Mouse (Mus musculus) yolk sac, embryonic 10.5 days (tissue): ENCODE measurements at regions not wholly inside any gene's neighbourhood (a gene's known extent, or its start where the extent isn't known, plus 50 kb on each side); places are given as distances from the start of the nearest gene placed in this dataset.
A peak's percentile ranks its signal among the peaks of the same experiment; 100 is the strongest.

ENCODE experiments used
- DNase-seq: peaks from one replicate; pipeline ENCODE4 v3.0.0-alpha.2; 2017; ENCODE audit warnings: low spot score

- no peak for DNase-seq
These were observed 297.8 kb downstream of the Psat1 start for GRCm38 (mm10) chr19:15649368-15649767.

DNA sequence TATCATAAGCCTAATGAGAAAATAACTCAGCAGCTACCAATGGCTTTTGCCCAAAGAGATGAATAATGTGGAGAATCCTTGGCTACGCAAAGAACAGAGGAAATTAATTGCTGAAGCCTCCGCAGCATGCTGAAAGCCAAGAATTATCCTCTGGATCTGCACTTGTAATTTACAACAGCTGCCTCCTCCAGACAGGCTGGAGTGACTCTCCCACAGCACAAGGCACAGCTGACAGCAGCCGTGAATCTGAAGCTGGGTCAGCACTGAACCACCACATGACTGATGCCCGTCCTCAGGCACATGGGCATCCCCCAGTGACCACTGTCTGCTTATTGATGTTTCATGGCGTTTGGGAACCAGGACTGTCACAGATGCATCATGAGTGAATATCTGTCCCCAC lies 299.8 kb downstream of the Psat1 start:
- no peak for DNase-seq

DNA sequence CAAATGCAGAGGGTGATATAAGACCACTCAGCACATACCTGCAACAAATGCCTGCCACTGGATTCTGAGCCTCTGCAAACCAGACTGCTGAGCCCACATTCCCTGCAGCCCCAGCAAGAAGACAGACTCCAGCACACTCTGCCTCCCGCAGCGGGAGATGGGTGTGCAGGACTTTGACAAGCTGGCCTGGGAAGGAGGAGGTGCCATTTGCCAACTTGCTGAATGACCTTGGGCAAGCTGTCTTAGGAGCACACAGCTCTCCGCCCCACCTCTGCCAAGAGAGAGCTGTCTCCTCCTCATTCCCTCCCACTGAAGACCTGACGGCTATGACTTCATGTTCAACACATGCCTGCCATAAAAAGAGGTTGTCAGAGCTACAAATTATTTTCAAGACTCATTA lies 302.4 kb downstream of the Psat1 start:
- no peak for DNase-seq

DNA sequence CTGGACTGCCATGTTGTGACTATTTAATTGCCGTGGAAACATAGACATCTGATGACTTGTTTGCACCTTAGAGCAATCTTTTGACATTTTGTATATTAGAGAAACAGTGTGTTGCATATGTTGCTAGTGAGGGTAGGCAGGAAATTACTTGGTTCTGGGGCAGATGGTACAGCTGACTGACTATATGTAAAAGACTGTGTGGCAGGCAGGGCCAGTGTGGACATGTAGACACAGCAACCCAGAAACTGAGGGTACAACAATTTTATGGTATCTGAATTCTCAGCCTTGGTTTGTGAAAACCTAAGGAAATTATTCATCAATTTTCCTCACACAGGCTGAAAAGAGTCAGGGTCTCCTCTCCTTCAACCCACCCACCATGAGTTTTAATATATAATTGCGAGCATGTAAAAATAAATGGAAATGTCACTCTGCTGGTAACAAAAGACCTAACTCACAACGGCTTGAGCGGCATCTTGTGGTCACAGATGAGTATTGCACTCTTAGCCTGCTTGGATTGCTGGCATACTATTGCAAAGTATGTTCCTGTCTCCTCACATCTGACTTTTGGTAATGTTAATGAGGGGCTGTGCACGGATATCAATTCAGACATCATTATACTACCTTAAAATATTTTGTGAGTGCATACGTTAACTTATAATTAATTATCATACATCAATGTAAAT lies 329.8 kb downstream of the Psat1 start:
- DNase-seq: peak; percentile 21

- peak; percentile 5 for DNase-seq
These were observed 332.2 kb downstream of the Psat1 start for GRCm38 (mm10) chr19:15614648-15615561.

DNA sequence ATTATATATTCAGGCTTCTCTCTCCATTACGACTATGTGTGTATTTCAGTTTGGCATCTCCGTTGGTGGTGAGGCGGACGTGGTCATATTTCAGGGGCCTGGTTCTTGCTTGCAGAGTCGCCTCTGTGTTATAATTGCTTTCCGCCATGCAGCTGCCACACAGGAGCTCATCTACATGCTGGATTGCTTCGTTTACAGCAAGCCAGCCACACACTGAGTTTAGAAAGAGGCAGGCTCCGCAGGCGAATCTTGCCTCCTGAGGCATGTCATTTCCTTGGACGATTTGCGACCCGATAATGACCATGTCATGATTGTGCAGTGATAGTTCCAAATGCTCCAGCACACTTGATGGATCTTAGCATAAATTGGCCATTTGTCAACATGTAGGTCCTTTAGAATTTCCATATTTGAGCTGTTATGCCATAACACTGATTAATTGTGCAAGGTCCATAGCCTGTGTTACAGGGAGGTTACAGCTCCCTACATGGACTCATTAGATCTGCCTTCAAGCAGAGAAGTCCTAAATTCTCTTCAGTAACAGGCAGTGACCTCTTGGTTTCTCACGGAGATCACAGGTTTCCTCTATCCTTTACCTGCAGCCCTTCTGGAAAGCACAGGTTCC lies 335.9 kb downstream of the Psat1 start:
- DNase-seq: no peak

DNA sequence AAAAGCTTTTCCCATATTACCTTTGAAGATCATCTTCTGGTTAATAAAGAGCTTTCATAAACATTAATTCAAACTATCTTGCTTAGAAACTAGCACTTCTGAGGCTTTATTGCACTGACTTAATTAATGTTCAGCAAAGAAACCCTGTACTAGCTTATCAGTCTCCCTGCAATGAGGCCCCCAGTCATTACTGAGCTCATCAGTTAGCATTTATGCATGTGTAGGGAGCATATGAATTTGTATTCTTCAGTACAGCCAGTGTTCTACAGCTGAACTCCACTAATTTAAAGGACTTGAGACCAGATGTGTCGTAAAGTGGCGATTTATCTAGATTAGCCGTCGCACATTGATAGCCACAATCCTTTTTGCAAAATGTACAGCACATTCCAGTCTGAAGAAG lies 340.7 kb downstream of the Psat1 start:
- DNase-seq: no peak

GRCm38 (mm10) chr19:15592821-15593220 lies 354.3 kb downstream of the Psat1 start:
- no peak for DNase-seq

DNA sequence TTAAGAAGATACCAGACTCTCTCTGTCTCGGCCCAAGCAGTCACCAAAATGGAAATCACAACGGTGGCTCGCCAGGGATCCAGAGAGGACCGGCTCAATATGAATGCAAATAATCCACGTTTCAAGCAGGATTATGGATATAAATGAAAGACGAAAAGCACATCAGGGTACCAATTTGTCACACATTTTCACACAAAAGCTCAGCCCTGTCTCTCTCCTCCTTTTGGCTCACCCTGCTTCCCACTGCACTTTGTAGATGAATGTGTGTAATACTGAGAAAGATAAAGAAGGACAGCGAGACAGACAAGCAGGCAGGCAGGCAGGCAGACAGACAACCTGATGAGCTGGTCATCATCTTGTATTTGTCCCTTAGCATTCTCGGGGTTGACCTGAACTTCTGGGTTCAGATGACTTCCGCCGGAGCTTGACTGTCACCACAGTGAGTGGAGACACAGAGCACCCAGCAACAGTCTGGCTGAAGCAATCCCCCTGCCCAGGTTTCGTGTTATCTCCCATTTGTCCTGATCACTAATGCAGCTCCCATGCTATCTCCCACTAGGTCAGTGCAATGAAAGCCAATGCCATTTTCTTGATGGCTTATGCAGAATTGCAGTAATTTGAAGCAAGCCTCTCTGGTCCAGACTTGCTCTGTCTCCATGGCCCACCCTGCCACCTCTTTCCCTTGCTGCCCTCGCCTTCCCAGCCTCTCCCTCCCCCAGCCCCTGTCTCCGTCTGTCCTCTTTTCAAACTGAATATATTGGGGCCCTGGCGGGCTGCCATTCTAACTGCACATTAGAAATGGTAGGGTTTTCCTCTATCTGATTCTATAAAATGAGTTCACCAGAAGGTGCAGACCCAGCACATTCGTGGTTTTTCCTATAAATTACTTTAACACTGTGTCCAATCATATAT lies 363.1 kb downstream of the Psat1 start:
- no peak for DNase-seq

DNA sequence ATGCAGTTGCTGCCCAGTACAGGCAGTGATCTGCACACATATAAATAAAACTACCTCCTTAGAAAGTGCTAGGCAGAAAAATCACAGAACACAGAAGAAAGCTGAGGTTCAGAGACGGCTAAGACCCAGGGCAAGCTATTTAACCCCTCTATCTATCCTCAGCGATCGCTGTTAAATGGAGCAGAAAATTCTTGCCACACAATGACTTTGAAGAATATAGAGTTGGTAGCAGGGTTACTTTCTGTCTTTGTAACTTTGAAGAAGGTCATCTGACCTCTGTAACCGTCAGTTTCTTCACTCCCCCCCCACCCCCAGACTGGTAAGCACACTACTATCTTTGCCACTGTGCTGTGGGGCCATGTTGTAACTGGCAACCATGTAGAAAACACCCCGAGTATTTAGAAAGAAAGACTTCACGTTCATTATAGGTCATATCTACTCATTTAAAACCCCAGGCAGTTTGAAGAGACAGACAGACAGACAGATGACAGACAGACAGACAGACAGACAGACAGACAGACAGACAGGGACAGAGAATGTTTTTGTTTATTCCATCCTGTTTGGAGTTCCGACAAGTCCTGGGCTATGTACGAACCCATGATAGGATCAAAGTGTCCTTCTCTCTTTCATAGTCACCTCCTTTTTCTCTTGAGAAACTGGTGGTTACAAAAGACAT lies 363.9 kb downstream of the Psat1 start:
- no peak for DNase-seq

DNA sequence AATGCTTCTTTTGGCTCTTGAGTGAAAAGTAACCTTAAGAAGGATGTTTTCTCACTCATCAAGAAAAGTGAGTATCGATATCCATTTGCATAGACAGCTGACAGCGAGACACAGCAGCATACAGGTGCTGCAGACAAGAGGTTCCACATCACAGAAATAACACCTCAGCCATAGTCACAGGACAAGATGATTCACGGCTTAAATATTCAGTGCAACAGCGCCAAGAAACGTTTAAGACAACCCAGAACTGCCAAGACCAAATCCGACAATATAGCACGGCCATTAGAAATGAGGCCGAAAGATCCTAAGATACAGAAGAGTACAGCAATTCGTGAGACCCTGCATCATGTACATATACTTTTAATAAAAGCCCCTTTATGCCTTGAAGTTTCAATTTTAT lies 375.9 kb downstream of the Psat1 start:
- DNase-seq: no peak

DNA sequence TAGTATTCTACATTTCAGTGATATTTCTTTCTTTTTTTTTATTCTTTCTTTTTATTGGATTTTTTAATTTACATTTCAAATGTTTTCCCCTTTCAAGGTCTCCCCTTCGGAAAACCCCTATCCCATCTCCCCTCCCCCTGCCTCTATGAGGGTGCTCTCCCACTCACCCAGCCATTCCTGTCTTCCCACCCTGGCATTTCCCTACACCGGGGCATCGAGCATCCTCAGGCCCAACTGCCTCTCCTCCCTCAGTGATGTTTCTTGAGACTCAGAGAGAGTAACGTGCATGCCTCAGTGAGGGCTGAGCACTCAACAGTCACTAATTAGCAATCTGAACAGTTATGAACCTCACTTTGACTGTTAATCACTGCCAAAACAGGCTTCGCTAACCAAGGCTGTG lies 385.6 kb downstream of the Psat1 start:
- DNase-seq: no peak

GRCm38 (mm10) chr19:15553953-15554352 lies 393.2 kb downstream of the Psat1 start:
- DNase-seq: no peak

- no peak for DNase-seq
These were observed 429.3 kb downstream of the Psat1 start for GRCm38 (mm10) chr19:15517853-15518252.

- no peak for DNase-seq
These were observed 430.4 kb downstream of the Psat1 start for GRCm38 (mm10) chr19:15516566-15517305.

GRCm38 (mm10) chr19:15513197-15513596 lies 433.9 kb downstream of the Psat1 start:
- DNase-seq: no peak

GRCm38 (mm10) chr19:15510395-15510794 lies 436.7 kb downstream of the Psat1 start:
- DNase-seq: no peak

- no peak for DNase-seq
These were observed 444.2 kb downstream of the Psat1 start for GRCm38 (mm10) chr19:15502985-15503354.

DNA sequence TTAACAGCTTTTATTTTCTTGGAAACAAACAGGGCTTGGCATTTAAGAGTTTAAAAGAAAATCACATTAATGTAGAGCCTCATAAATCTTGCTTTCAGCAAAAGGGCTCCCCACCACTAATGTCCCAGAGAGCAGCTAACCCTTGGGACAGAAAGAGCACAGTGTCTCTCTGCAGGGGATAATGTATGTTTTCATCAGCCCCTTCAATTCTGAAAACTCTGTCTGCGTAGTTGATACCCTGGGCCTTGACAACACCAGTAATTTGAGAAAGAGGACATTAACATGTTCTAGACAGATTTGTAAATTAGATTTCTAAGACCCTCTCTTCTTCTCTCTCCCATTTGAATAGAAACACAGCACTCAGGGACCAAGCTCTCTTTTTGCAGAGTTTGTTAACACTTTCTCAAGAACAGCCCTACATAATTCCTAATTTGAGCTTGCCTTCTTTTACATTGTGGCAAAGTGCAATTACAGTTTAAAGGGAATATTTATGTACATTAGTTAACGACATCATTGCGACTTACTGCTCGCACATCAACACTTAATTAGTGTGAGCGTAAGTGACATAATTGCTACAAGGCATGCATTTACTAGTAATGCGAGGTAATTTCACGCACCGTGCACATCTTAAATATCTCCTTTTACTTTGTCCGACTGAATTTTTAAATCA lies 444.7 kb downstream of the Psat1 start:
- DNase-seq: no peak

GRCm38 (mm10) chr19:15495532-15495931 lies 451.6 kb downstream of the Psat1 start:
- DNase-seq: no peak
